Mouse (Mus musculus) stomach, embryonic 16.5 days (tissue): Measurements from ENCODE around the gene Col27a1. TPM values are rescaled to one million over a fixed set of nuclear protein-coding genes. Genes with fewer than 3 reads are reported as not detected.
A peak's percentile ranks its signal among the peaks of the same experiment; 100 is the strongest.
"Not testable (repeated sequence)": the region's sequence is repeated elsewhere in the genome, so short reads cannot be mapped to it uniquely, and the experiment has no call there.

Source experiments
- ATAC-seq: fragments of 200-750 bp; cut with Nextera tagmentation; 2 replicates; pipeline ENCODE4 v1.8.0; 2017; ENCODE audit warnings: moderate number of reproducible peaks, moderate TSS enrichment; ENCODE audit not compliant: insufficient read depth, low FRiP score
- H3K27ac ChIP-seq: fragments of 300-500 bp; sonication (generic); 2 replicates; pipeline ENCODE4 v1.5.1; 2014; ENCODE audit warnings: low read length
- H3K27me3 ChIP-seq: fragments of 300-500 bp; sonication (generic); 2 replicates; pipeline ENCODE4 v1.6.1; 2014; ENCODE audit warnings: low read length, control low read depth, mixed read lengths; ENCODE audit not compliant: control insufficient read depth, insufficient read depth
- H3K36me3 ChIP-seq: fragments of 300-500 bp; sonication (generic); 2 replicates; pipeline ENCODE4 v1.6.1; 2014; ENCODE audit warnings: low read length; ENCODE audit not compliant: control insufficient read depth, insufficient read depth
- H3K4me1 ChIP-seq: fragments of 300-500 bp; sonication (generic); 2 replicates; pipeline ENCODE4 v1.6.1; 2014; ENCODE audit warnings: low read length, control low read depth, mixed read lengths; ENCODE audit not compliant: control insufficient read depth, insufficient read depth
- H3K4me2 ChIP-seq: fragments of 300-500 bp; sonication (generic); 2 replicates; pipeline ENCODE4 v1.6.1; 2014; ENCODE audit warnings: low read depth, low read length, mixed read lengths
- H3K4me3 ChIP-seq: fragments of 300-500 bp; sonication (generic); replicated peaks from 2 replicates; pipeline ENCODE4 v1.5.1; 2014; ENCODE audit warnings: mild to moderate bottlenecking, low read length
- H3K9ac ChIP-seq: fragments of 300-500 bp; sonication (generic); 2 replicates; pipeline ENCODE4 v1.6.1; 2014; ENCODE audit warnings: low read length
- H3K9me3 ChIP-seq: fragments of 300-500 bp; sonication (generic); replicated peaks from 2 replicates; pipeline ENCODE4 v1.6.1; 2016; ENCODE audit warnings: low read length, control low read depth; ENCODE audit not compliant: control insufficient read depth
- WGBS: fragments of 180-500 bp; shearing (Covaris S2); extraction: QIAGEN DNeasy Blood & Tissue Kit; methylation state at CpG from one replicate; pipeline ENCODE4 v1.1.7; 2014; 5-methylcytosine and 5-hydroxymethylcytosine counted together
- polyA plus RNA-seq: library from polyadenylated mRNA; unstranded; fragments of >200 nt; fragmentation: Nextera tagmentation; extraction: Ambion mirVana; gene quantifications from 2 replicates; pipeline ENCODE4 v1.2.1, GENCODE M21; 2015

Gene Col27a1
- polyA plus RNA-seq, 1 experiment from 2014 or later, result 13.3 TPM

DNA sequence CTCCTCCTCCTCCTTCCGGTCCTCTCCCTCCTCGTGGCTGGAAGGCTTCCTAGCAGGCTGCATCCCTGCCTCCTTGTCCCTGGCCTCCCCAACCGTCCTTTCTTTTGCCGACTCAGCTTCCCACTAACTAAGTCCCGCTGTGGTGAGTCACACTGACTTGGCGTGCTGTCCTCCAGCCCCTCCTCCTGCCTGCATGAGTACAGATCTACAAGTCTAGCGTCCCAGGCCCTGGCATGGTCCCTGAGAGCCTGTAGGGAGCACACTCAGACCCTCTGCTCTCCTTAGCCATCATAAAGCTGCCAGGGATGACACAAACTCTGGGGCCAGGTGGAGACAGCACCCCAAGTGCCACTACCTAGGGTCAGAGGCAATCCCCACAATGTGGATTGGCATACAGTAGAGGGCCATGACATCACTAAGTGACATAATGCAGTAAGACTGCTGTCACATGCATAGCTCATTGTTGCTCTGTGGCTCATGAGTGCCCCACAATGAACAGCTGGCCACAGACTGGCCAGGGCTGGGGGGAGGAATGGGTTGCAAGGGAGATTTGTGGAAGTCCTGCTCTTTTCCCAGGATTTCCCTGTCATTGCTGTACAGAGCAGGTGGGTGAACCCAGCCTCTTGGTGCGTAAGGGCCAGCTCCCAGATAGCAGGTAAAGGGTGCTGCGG lies 102.4 kb downstream of the Col27a1 start:
- Histone ChIP-seq H3K4me1 (peaks cover 6% of the 10 kb centered on the region; the same call in 1 of the 2 replicates), H3K4me3 (no peak overlapping the region), H3K27ac (no peak overlapping the region), H3K9me3 (no peaks in the 10 kb centered on the region), H3K27me3 (no peaks in the 10 kb centered on the region), H3K36me3 (peaks cover 3% of the 10 kb centered on the region; the same call in 1 of the 2 replicates), H3K9ac (no peak overlapping the region), H3K4me2 (no peak overlapping the region)
- ATAC-seq, result peak; percentile 79
- 50% methylated on average over 9 of the region's 9 CpGs for WGBS

- not testable (repeated sequence) for ATAC-seq, H3K9me3 ChIP-seq
Observed at GRCm38 (mm10) chr4:63319566-63319965, 105.8 kb downstream of the Col27a1 start.

GRCm38 (mm10) chr4:63323275-63323815 lies 109.5 kb downstream of the Col27a1 start:
- Histone ChIP-seq H3K9me3 (no peaks in the 10 kb centered on the region), H3K36me3 (peaks cover 29% of the 10 kb centered on the region), H3K27me3 (no peaks in the 10 kb centered on the region), H3K4me3 (no peak overlapping the region), H3K27ac (no peak overlapping the region), H3K9ac (no peak overlapping the region), H3K4me2 (no peak overlapping the region), H3K4me1 (no peaks in the 10 kb centered on the region)
- WGBS, result 78% methylated on average over 8 of the region's 8 CpGs
- ATAC-seq, result no peak

More at GRCm38 (mm10) chr4:63319566-63319965, 105.8 kb downstream of the Col27a1 start:
- not testable (repeated sequence) for H3K4me3 ChIP-seq, H3K27ac ChIP-seq, H3K4me2 ChIP-seq, H3K4me1 ChIP-seq, H3K9ac ChIP-seq, H3K27me3 ChIP-seq
- WGBS, result 19% methylated on average over 3 of the region's 3 CpGs
- peaks cover 23% of the 10 kb centered on the region for H3K36me3 ChIP-seq

- Histone ChIP-seq H3K9ac (no peak overlapping the region), H3K27me3 (no peaks in the 10 kb centered on the region)
- peak; percentile 56; the same call in 1 of the 2 replicates for ATAC-seq
Observed at GRCm38 (mm10) chr4:63333403-63333802, 119.6 kb downstream of the Col27a1 start.

DNA sequence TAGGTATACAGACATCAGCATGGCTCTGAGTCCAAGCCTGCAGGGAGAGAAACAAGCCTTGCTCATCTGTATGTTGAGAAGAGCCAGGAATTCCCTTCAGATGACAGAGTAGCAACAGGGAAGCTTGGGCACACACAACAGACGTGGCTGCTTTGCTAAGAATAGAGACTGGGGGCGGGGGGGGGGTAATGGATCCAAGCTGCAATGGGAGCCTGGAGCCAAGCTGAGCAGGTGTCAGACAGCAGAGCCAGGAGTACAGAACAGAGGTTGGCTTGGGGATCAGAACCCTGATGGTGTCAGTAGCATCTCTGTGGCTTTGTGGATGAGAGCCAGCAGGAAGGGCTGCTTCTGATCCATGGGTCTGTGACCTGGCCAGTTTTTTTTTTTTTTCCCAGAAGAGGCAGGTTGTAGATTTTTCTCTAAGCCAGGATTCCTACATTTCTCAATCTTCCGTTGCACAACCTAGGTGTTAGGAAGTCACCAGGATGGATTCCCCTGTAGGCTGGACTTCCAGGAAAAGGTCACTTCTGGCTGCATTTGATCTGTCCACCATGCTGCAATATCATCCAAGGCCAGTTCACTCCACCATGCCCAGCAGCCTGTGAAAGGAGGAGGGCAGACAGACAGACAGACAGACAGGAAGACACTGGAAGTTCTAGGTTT lies 124.7 kb downstream of the Col27a1 start:
- WGBS, result 60% methylated on average over 3 of the region's 3 CpGs
- H3K4me3 ChIP-seq, result no peak overlapping the region
- no peak overlapping the region for H3K4me2 ChIP-seq
- no peak for ATAC-seq
- no peaks in the 10 kb centered on the region for H3K36me3 ChIP-seq
- H3K27me3 ChIP-seq, result no peaks in the 10 kb centered on the region
- H3K4me1 ChIP-seq, result no peaks in the 10 kb centered on the region
- H3K27ac ChIP-seq, result no peak overlapping the region
- H3K9ac ChIP-seq, result no peak overlapping the region
- no peaks in the 10 kb centered on the region for H3K9me3 ChIP-seq

More at GRCm38 (mm10) chr4:63333403-63333802, 119.6 kb downstream of the Col27a1 start:
- no peak overlapping the region for H3K4me3 ChIP-seq
- H3K27ac ChIP-seq, result no peak overlapping the region
- WGBS, result 87% methylated on average over 4 of the region's 4 CpGs
- H3K36me3 ChIP-seq, result 0 out of 2 replicates have a peak, but pooled peaks cover 4% of the 10 kb centered on the region
- no peaks in the 10 kb centered on the region for H3K4me1 ChIP-seq
- no peaks in the 10 kb centered on the region for H3K9me3 ChIP-seq
- no peak overlapping the region for H3K4me2 ChIP-seq

GRCm38 (mm10) chr4:63342491-63342890 lies 128.7 kb downstream of the Col27a1 start:
- H3K9ac ChIP-seq, result no peak overlapping the region
- no peak overlapping the region for H3K4me2 ChIP-seq
- no peak for ATAC-seq
- 0 out of 2 replicates have a peak, but pooled peaks cover 7% of the 10 kb centered on the region for H3K4me1 ChIP-seq
- no peaks in the 10 kb centered on the region for H3K27me3 ChIP-seq
- WGBS, result 52% methylated on average over 4 of the region's 4 CpGs
- H3K4me3 ChIP-seq, result no peak overlapping the region
- H3K27ac ChIP-seq, result no peak overlapping the region
- no peaks in the 10 kb centered on the region for H3K9me3 ChIP-seq
- H3K36me3 ChIP-seq, result no peaks in the 10 kb centered on the region

- ATAC-seq, result no peak
- H3K27ac ChIP-seq, result peak overlapping the region; percentile 19; the same call in 1 of the 2 replicates
Observed at GRCm38 (mm10) chr4:63343608-63344007, 129.8 kb downstream of the Col27a1 start.

DNA sequence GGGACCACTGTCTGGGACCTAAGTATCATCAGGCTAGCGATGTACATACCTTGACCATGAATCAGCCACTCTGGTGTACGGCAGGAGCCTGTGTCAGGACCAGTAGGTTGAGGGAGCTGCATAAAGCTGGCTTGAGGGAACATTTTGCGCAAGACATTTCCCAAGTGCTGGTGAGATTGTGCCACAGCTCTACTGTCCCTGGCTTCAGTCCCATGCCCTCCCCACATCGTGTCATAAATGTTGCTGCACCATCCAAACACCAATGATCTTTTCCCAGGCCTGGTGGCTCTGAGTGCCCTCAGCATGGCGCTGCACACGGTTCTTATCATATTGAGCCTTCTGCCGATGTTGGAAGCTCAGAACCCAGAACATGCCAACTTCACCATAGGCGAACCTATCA lies 130.5 kb downstream of the Col27a1 start, which contains the start of gene Orm1:
Orm1 (plus strand) TSS at position 266 of the 400 bp plus-strand sequence.
- ATAC-seq, result no peak
- H3K4me2 ChIP-seq, result no peak within 1 kb of the TSS
- no peaks in the 10 kb centered on the region for H3K27me3 ChIP-seq
- peak within 1 kb of the TSS; percentile 51 for H3K27ac ChIP-seq
- H3K9me3 ChIP-seq, result no peaks in the 10 kb centered on the region
- 0 out of 2 replicates have a peak, but pooled peaks cover 7% of the 10 kb centered on the region for H3K4me1 ChIP-seq
- no peaks in the 10 kb centered on the region for H3K36me3 ChIP-seq
- WGBS, result 78% methylated on average over 8 of the region's 8 CpGs
- no peak within 1 kb of the TSS for H3K9ac ChIP-seq
- no peak within 1 kb of the TSS for H3K4me3 ChIP-seq

More at GRCm38 (mm10) chr4:63343608-63344007, 129.8 kb downstream of the Col27a1 start:
- H3K9me3 ChIP-seq, result no peaks in the 10 kb centered on the region
- no peak overlapping the region for H3K4me3 ChIP-seq
- no peak overlapping the region for H3K9ac ChIP-seq
- 49% methylated on average over 3 of the region's 3 CpGs for WGBS
- H3K36me3 ChIP-seq, result no peaks in the 10 kb centered on the region
- no peaks in the 10 kb centered on the region for H3K27me3 ChIP-seq
- H3K4me1 ChIP-seq, result 0 out of 2 replicates have a peak, but pooled peaks cover 7% of the 10 kb centered on the region
- H3K4me2 ChIP-seq, result no peak overlapping the region

- no peaks in the 10 kb centered on the region for H3K27me3 ChIP-seq
- no peaks in the 10 kb centered on the region for H3K36me3 ChIP-seq
- H3K4me2 ChIP-seq, result no peak overlapping the region
- 0 out of 2 replicates have a peak, but pooled peaks cover 7% of the 10 kb centered on the region for H3K4me1 ChIP-seq
- peak overlapping the region; percentile 50 for H3K27ac ChIP-seq
- H3K9me3 ChIP-seq, result no peaks in the 10 kb centered on the region
- no peak overlapping the region for H3K9ac ChIP-seq
- ATAC-seq, result no peak
- H3K4me3 ChIP-seq, result no peak overlapping the region
Observed at GRCm38 (mm10) chr4:63345261-63345660, 131.5 kb downstream of the Col27a1 start.
